Mouse (Mus musculus) hematopoietic multipotent progenitor cell, adult 10-12 weeks (in vitro differentiated cells): ENCODE results near the gene Tmem56. TPM values are rescaled to one million over a fixed set of nuclear protein-coding genes. Genes with fewer than 3 reads are reported as not detected.

Source experiments
- polyA plus RNA-seq: library from polyadenylated mRNA; stranded (reverse); fragments of >175 nt; gene quantifications from 2 replicates; pipeline ENCODE4 v1.2.3, GENCODE M21; 2012; ENCODE audit warnings: low replicate concordance

The Tmem56 gene
- 0.12 and 1.2 TPM in 2 replicates for polyA plus RNA-seq

DNA sequence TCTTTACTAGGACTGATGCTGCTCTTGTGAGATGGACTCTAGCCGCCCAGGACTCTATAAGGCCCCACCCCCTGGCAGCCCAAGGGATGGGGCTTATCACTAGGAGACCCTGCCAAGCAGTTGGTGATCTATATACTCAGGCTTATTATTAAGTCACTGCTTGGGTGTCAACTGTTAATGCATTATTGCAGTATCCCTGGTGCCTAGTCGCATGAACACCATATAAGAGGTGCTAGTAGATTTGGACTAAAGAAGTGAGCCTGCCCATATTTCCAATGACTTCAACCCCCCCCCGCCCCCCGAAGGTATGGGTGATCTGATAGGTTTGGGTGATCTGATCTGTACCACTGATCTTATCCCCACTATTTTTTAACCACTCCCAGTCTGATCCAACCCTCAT lies at the start of gene Tmem56:
Gene Tmem56 (minus strand): TSS at position 101 of the 400 bp plus-strand sequence.

DNA sequence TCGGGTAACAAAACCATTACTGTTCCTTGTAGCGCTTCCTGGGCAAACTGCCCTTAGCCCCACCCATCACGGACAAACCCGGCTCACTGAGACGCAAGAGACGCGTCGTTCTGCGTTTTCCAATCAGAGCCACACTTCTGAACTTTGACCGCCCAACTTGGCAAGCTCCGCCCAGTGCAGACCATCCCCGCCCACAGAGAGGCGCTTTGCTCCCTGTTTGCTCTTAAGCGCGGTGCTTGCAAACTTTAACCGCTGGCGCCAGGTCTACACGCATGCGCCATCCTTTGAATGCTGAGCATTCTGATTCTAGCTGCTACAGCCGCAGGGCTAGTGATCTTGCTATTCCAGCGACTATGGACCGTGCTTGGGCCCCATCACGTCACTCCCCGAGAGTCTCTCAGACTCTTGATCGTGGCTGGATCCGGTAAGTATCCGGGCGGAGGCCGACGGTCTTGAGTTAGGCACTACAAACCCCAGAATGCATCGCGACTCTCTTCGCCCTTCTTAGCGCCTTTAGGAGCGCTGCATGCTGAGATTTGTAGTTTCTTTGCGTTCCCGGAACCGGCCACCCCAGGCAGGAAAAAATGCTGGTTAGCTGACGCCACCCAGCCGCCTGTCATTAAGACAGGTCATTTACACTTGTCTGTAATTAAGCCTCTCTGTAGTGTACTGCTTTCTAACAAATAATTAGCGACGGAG lies 8.8 kb upstream of the Tmem56 start, which contains the start of gene Alg14:
Gene Alg14 (plus strand): TSS at position 214 of the 699 bp plus-strand sequence.

DNA sequence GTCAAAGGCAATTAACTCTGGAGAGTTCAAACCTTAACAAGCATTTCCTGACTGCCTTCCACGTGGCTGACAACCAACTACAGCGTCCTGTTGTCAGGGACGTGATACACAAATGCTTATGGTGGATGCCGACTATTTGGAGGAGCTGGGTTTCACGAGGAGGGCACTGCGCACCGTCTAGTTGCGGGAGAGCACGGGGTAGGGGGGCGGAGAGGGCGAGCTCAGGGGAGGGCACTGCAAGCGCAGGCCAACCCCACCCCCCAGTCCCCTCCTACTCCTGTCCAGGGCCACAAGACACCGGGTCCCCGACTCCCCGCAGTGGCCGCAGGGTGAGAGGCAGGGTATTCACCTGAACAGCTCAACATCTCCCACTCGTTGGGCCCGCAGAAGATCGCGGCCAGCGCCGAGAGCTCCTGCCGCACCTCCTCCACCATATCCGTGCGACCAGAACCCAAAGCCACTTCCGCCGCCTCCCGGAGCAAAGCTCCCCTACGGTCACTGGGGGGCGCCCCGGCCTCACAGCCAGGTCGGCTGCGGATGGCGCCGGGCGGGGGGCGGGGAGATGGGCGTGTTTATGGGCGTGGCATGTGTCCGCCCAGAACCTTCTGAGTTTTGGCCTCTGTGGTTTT lies 111.5 kb downstream of the Tmem56 start, which contains the start of gene Rwdd3:
Gene Rwdd3 (minus strand): TSS at position 453 of the 629 bp plus-strand sequence.

Other genes with a start within 250 kb of the Tmem56 start
- gene Rwdd3, start 111.4 kb downstream of the Tmem56 start, polyA plus RNA-seq: 0.84 and 1.4 TPM in 2 replicates
- gene Alg14, start 8.7 kb upstream of the Tmem56 start, polyA plus RNA-seq: 1.1 and 4.8 TPM in 2 replicates
- 11.6 and 16.0 TPM in 2 replicates for gene Cnn3, start 143.4 kb upstream of the Tmem56 start, polyA plus RNA-seq
- not detected in 2 replicates for gene Slc44a3, start 249.3 kb upstream of the Tmem56 start, polyA plus RNA-seq